Comparison of ENCODE assay signal across 18 mouse cellular contexts in the genomic region with DNA sequence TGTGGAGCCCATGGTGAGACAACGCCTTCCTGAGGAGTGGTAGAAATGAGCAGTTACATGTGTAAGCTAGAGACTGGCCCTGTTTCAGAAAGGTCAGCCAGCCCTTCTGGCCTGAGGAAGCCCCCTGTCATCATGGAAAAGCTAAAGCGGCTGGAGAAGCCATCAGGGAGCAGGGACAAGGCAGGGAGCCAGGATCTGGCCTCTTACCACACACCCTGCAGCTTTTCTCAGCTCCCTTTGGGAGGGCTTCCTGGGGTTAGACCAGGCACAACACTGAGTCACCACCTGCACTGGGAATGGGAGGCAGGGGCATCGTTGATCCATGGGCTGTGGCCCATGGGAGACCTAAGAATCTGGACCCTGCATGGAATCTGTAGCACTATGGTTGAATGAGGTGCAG. TPM values are rescaled to one million over a fixed set of nuclear protein-coding genes. Genes with fewer than 3 reads are reported as not detected.
DNase-seq lines count a peak whose midpoint lies in the region; ATAC-seq and TF ChIP-seq lines count a peak whose summit lies in the region.
"Had no signal": no experiment of that assay in that cellular context is flagged by ENCODE, and none has a peak within 500 bp of the region (broad histone marks: within the 10 kb centered on the region; RNA-seq: fewer than 3 reads in every experiment).

No protein-coding gene starts in this region.

- H3K27ac ChIP-seq in heart, embryonic 12.5 days (ENCODE audit: poor library complexity, severe bottlenecking), result no peak overlapping the region
- no peak overlapping the region for H3K27ac ChIP-seq in lung, postnatal 0 days (ENCODE audit: low read length)
- H3K27ac ChIP-seq: embryonic facial prominence, embryonic 12.5 days; forebrain, embryonic 12.5 days; heart, embryonic 15.5 days; limb, embryonic 13.5 days; neural tube, embryonic 13.5 days had no signal

- WGBS in heart, embryonic 12.5 days, result 53% methylated on average over 3 of the region's 3 CpGs
- WGBS in lung, postnatal 0 days, result 42% methylated on average over 3 of the region's 3 CpGs

- H3K36me3 ChIP-seq in heart, embryonic 12.5 days, result no peaks in the 10 kb centered on the region
- no peaks in the 10 kb centered on the region for H3K36me3 ChIP-seq in lung, postnatal 0 days (ENCODE audit: insufficient read depth, low read length)
- H3K36me3 ChIP-seq: embryonic facial prominence, embryonic 12.5 days; forebrain, embryonic 12.5 days; G1E; heart, embryonic 15.5 days; limb, embryonic 13.5 days; neural tube, embryonic 13.5 days had no signal

- ATAC-seq in heart, embryonic 12.5 days (ENCODE audit: insufficient number of reproducible peaks, low FRiP score), result no peak
- peak; percentile 71 for ATAC-seq in lung, postnatal 0 days
- no peak for ATAC-seq in frontal cortex, adult (ENCODE audit: low TSS enrichment)

- no peak overlapping the region for H3K4me3 ChIP-seq in heart, embryonic 12.5 days
- no peak overlapping the region for H3K4me3 ChIP-seq in lung, postnatal 0 days (ENCODE audit: low read depth, low read length)
- H3K4me3 ChIP-seq: embryonic facial prominence, embryonic 12.5 days; forebrain, embryonic 12.5 days; heart, embryonic 15.5 days; limb, embryonic 13.5 days; neural tube, embryonic 13.5 days had no signal

- H3K9me3 ChIP-seq in heart, embryonic 12.5 days (replicated peaks), result no peaks in the 10 kb centered on the region; the same call in 1 of the 2 replicates
- H3K9me3 ChIP-seq in lung, postnatal 0 days (ENCODE audit: low read length), result no peaks in the 10 kb centered on the region
- H3K9me3 ChIP-seq: embryonic facial prominence, embryonic 12.5 days; forebrain, embryonic 12.5 days; heart, embryonic 15.5 days had no signal

- TF ChIP-seq CTCF in lung, postnatal 0 days (IDR thresholded peaks at IDR 0.05), result 0 out of 2 replicates have a peak, but pooled peaks have one; percentile 16

- H3K9ac ChIP-seq in heart, embryonic 12.5 days, result no peak overlapping the region
- H3K9ac ChIP-seq in lung, postnatal 0 days (replicated peaks; ENCODE audit: low read depth), result no peak overlapping the region
- H3K9ac ChIP-seq: embryonic facial prominence, embryonic 12.5 days; forebrain, embryonic 12.5 days; heart, embryonic 15.5 days; limb, embryonic 13.5 days; neural tube, embryonic 13.5 days had no signal

- H3K4me2 ChIP-seq in heart, embryonic 12.5 days, result no peak overlapping the region
- H3K4me2 ChIP-seq in lung, postnatal 0 days (replicated peaks; ENCODE audit: low read depth, low read length), result no peak overlapping the region
- H3K4me2 ChIP-seq: embryonic facial prominence, embryonic 12.5 days; forebrain, embryonic 12.5 days; heart, embryonic 15.5 days; limb, embryonic 13.5 days; neural tube, embryonic 13.5 days had no signal

- no peak for TF ChIP-seq EP300 in lung, postnatal 0 days (IDR thresholded peaks at IDR 0.05)

- peak; percentile 63 to 85 for DNase-seq in heart, adult 18-20 months
- DNase-seq in adrenal gland, postnatal 25 days, result peak; percentile 21
- DNase-seq in gastrocnemius, postnatal 25 days, result peak; percentile 67
- DNase-seq in lung, postnatal 0 days (ENCODE audit: low spot score), result peak; percentile 66
- no peak for DNase-seq in right cerebral cortex, adult 2 months (ENCODE audit: low spot score in 2 of 2)
- DNase-seq: cerebellum, adult 9-10 months; layer of hippocampus, postnatal 36 days; right cerebral cortex, adult 18-20 months had no signal

- no peaks in the 10 kb centered on the region for H3K27me3 ChIP-seq in heart, embryonic 12.5 days (replicated peaks)
- H3K27me3 ChIP-seq in lung, postnatal 0 days (replicated peaks; ENCODE audit: insufficient read depth, low read length), result no peaks in the 10 kb centered on the region
- H3K27me3 ChIP-seq: embryonic facial prominence, embryonic 12.5 days; forebrain, embryonic 12.5 days; heart, embryonic 15.5 days; limb, embryonic 13.5 days; neural tube, embryonic 13.5 days had no signal

- H3K4me1 ChIP-seq in heart, embryonic 12.5 days (replicated peaks), result peaks cover 8% of the 10 kb centered on the region
- no peaks in the 10 kb centered on the region for H3K4me1 ChIP-seq in lung, postnatal 0 days (ENCODE audit: insufficient read depth, low read depth, low read length)
- H3K4me1 ChIP-seq: embryonic facial prominence, embryonic 12.5 days; forebrain, embryonic 12.5 days; limb, embryonic 13.5 days; neural tube, embryonic 13.5 days had no signal

RNA-seq across cellular contexts. Expression of a gene that starts 11.5 kb away (rescaled TPM):
- total RNA-seq in heart, adult 18-20 months (2021), result under 1 TPM; 0.37 to 0.51 TPM
- not detected in 2 replicates for polyA plus RNA-seq in heart, embryonic 12.5 days (2016; fragmentation: Nextera tagmentation; extraction: Ambion mirVana)
- 0.36 TPM in 1 of 2 replicates, not detected in the other for total RNA-seq in adrenal gland, postnatal 25 days (2021)
- total RNA-seq in gastrocnemius, postnatal 25 days (2021), result not detected
- polyA plus RNA-seq in lung, postnatal 0 days (2015; fragmentation: Nextera tagmentation; extraction: Ambion mirVana), result 0.12 TPM in 2 replicates
- polyA plus RNA-seq: C2C12; forebrain, embryonic 12.5 days; G1E; kidney, embryonic 14.5 days had no signal

Comparison
In these comparisons a context has a peak if more than half of its experiments do, and no peak if none do; other contexts are left out.
1. DNase-seq: peak in heart, adult 18-20 months (2 of 2), adrenal gland, postnatal 25 days (single experiment), gastrocnemius, postnatal 25 days (single experiment) and lung, postnatal 0 days (single experiment); none in right cerebral cortex, adult 2 months (0 of 2).